Mouse (Mus musculus): ENCODE data around the gene Bend4. TPM values are rescaled to one million over a fixed set of nuclear protein-coding genes. Genes with fewer than 3 reads are reported as not detected.

The Bend4 gene
- polyA plus RNA-seq, 1 experiment from 2014 or later, result 15.9 TPM

- no peak for DNase-seq (ENCODE audit: low spot score)
- Histone ChIP-seq H3K4me3 (replicated peaks; ENCODE audit: low read length) (no peak overlapping the region), H3K4me2 (replicated peaks) (no peak overlapping the region), H3K9me3 (ENCODE audit: control insufficient read depth, low read length) (no peaks in the 10 kb centered on the region), H3K27ac (no peak overlapping the region), H3K4me1 (replicated peaks; ENCODE audit: control insufficient read depth, insufficient read depth, low read length) (no peaks in the 10 kb centered on the region), H3K27me3 (ENCODE audit: control insufficient read depth, insufficient read depth, low read length) (no peaks in the 10 kb centered on the region), H3K9ac (no peak overlapping the region), H3K36me3 (replicated peaks; ENCODE audit: control insufficient read depth, insufficient read depth) (peaks cover 42% of the 10 kb centered on the region)
- no peak for ATAC-seq (ENCODE audit: low FRiP score)
- 81% methylated on average over 12 of the region's 12 CpGs for WGBS
These were observed 27.3 kb downstream of the Bend4 start for GRCm38 (mm10) chr5:67400608-67401480.

- ATAC-seq (ENCODE audit: low FRiP score) (no peak), DNase-seq (ENCODE audit: low spot score) (no peak)
- Histone ChIP-seq H3K9me3 (ENCODE audit: control insufficient read depth, low read length) (no peaks in the 10 kb centered on the region), H3K4me2 (replicated peaks) (no peak overlapping the region), H3K4me1 (replicated peaks; ENCODE audit: control insufficient read depth, insufficient read depth, low read length) (no peaks in the 10 kb centered on the region), H3K27ac (no peak overlapping the region), H3K9ac (no peak overlapping the region), H3K4me3 (replicated peaks; ENCODE audit: low read length) (no peak overlapping the region), H3K27me3 (ENCODE audit: control insufficient read depth, insufficient read depth, low read length) (no peaks in the 10 kb centered on the region), H3K36me3 (replicated peaks; ENCODE audit: control insufficient read depth, insufficient read depth) (peaks cover 40% of the 10 kb centered on the region)
- WGBS, result 80% methylated on average over 28 of the region's 28 CpGs
These were observed 28.1 kb downstream of the Bend4 start for GRCm38 (mm10) chr5:67399876-67400607.

- Histone ChIP-seq H3K9me3 (ENCODE audit: control insufficient read depth, low read length) (no peaks in the 10 kb centered on the region), H3K27me3 (ENCODE audit: control insufficient read depth, insufficient read depth, low read length) (no peaks in the 10 kb centered on the region), H3K4me1 (replicated peaks; ENCODE audit: control insufficient read depth, insufficient read depth, low read length) (no peaks in the 10 kb centered on the region), H3K4me2 (replicated peaks) (no peak overlapping the region), H3K9ac (no peak overlapping the region), H3K36me3 (replicated peaks; ENCODE audit: control insufficient read depth, insufficient read depth) (peaks cover 28% of the 10 kb centered on the region), H3K27ac (no peak overlapping the region), H3K4me3 (replicated peaks; ENCODE audit: low read length) (no peak overlapping the region)
- ATAC-seq (ENCODE audit: low FRiP score) (no peak), DNase-seq (ENCODE audit: low spot score) (no peak)
- WGBS, result 91% methylated on average over 14 of the region's 14 CpGs
These were observed 30.9 kb downstream of the Bend4 start for GRCm38 (mm10) chr5:67397186-67397585.

- DNase-seq (ENCODE audit: low spot score), result no peak
- Histone ChIP-seq H3K4me3 (replicated peaks; ENCODE audit: low read length) (no peak overlapping the region), H3K9ac (no peak overlapping the region), H3K36me3 (replicated peaks; ENCODE audit: control insufficient read depth, insufficient read depth) (peaks cover 28% of the 10 kb centered on the region), H3K4me2 (replicated peaks) (no peak overlapping the region), H3K9me3 (ENCODE audit: control insufficient read depth, low read length) (no peaks in the 10 kb centered on the region), H3K27me3 (ENCODE audit: control insufficient read depth, insufficient read depth, low read length) (no peaks in the 10 kb centered on the region), H3K4me1 (replicated peaks; ENCODE audit: control insufficient read depth, insufficient read depth, low read length) (no peaks in the 10 kb centered on the region), H3K27ac (no peak overlapping the region)
- no peak for ATAC-seq (ENCODE audit: low FRiP score)
- 88% methylated on average over 11 of the region's 11 CpGs for WGBS
These were observed 32.8 kb downstream of the Bend4 start for GRCm38 (mm10) chr5:67395211-67395851.

GRCm38 (mm10) chr5:67393951-67394350 lies 34.2 kb downstream of the Bend4 start:
- no peak overlapping the region for H3K4me3 ChIP-seq (replicated peaks; ENCODE audit: low read length)
- no peak overlapping the region for H3K9ac ChIP-seq
- H3K36me3 ChIP-seq (replicated peaks; ENCODE audit: control insufficient read depth, insufficient read depth), result peaks cover 27% of the 10 kb centered on the region
- H3K27ac ChIP-seq, result no peak overlapping the region
- no peaks in the 10 kb centered on the region for H3K27me3 ChIP-seq (ENCODE audit: control insufficient read depth, insufficient read depth, low read length)
- no peak overlapping the region for H3K4me2 ChIP-seq (replicated peaks)
- WGBS, result 87% methylated on average over 6 of the region's 6 CpGs
- no peaks in the 10 kb centered on the region for H3K9me3 ChIP-seq (ENCODE audit: control insufficient read depth, low read length)
- no peak for DNase-seq (ENCODE audit: low spot score)
- H3K4me1 ChIP-seq (replicated peaks; ENCODE audit: control insufficient read depth, insufficient read depth, low read length), result no peaks in the 10 kb centered on the region
- no peak for ATAC-seq (ENCODE audit: low FRiP score)

GRCm38 (mm10) chr5:67382556-67382955 lies 45.6 kb downstream of the Bend4 start:
- no peak for ATAC-seq (ENCODE audit: low FRiP score)
- Histone ChIP-seq H3K4me2 (replicated peaks) (no peak overlapping the region), H3K36me3 (replicated peaks; ENCODE audit: control insufficient read depth, insufficient read depth) (no peaks in the 10 kb centered on the region), H3K9me3 (ENCODE audit: control insufficient read depth, low read length) (no peaks in the 10 kb centered on the region), H3K4me3 (replicated peaks; ENCODE audit: low read length) (no peak overlapping the region), H3K9ac (no peak overlapping the region), H3K4me1 (replicated peaks; ENCODE audit: control insufficient read depth, insufficient read depth, low read length) (no peaks in the 10 kb centered on the region), H3K27me3 (ENCODE audit: control insufficient read depth, insufficient read depth, low read length) (no peaks in the 10 kb centered on the region), H3K27ac (no peak overlapping the region)
- no peak for DNase-seq (ENCODE audit: low spot score)
- WGBS, result 95% methylated on average over 7 of the region's 7 CpGs

GRCm38 (mm10) chr5:67381690-67382089 lies 46.4 kb downstream of the Bend4 start:
- H3K9ac ChIP-seq, result no peak overlapping the region
- ATAC-seq (ENCODE audit: low FRiP score), result no peak
- H3K36me3 ChIP-seq (replicated peaks; ENCODE audit: control insufficient read depth, insufficient read depth), result no peaks in the 10 kb centered on the region
- no peaks in the 10 kb centered on the region for H3K27me3 ChIP-seq (ENCODE audit: control insufficient read depth, insufficient read depth, low read length)
- no peak for DNase-seq (ENCODE audit: low spot score)
- WGBS, result 41% methylated on average over 2 of the region's 2 CpGs
- H3K27ac ChIP-seq, result no peak overlapping the region
- H3K4me2 ChIP-seq (replicated peaks), result no peak overlapping the region
- no peaks in the 10 kb centered on the region for H3K4me1 ChIP-seq (replicated peaks; ENCODE audit: control insufficient read depth, insufficient read depth, low read length)
- H3K9me3 ChIP-seq (ENCODE audit: control insufficient read depth, low read length), result no peaks in the 10 kb centered on the region
- H3K4me3 ChIP-seq (replicated peaks; ENCODE audit: low read length), result no peak overlapping the region

GRCm38 (mm10) chr5:67377044-67377621 lies 51.0 kb downstream of the Bend4 start:
- 85% methylated on average over 8 of the region's 8 CpGs for WGBS
- Histone ChIP-seq H3K9ac (no peak overlapping the region), H3K9me3 (ENCODE audit: control insufficient read depth, low read length) (no peaks in the 10 kb centered on the region), H3K27me3 (ENCODE audit: control insufficient read depth, insufficient read depth, low read length) (no peaks in the 10 kb centered on the region), H3K4me1 (replicated peaks; ENCODE audit: control insufficient read depth, insufficient read depth, low read length) (no peaks in the 10 kb centered on the region), H3K4me3 (replicated peaks; ENCODE audit: low read length) (no peak overlapping the region), H3K27ac (no peak overlapping the region), H3K36me3 (replicated peaks; ENCODE audit: control insufficient read depth, insufficient read depth) (no peaks in the 10 kb centered on the region), H3K4me2 (replicated peaks) (no peak overlapping the region)
- ATAC-seq (ENCODE audit: low FRiP score) (no peak), DNase-seq (ENCODE audit: low spot score) (no peak)

GRCm38 (mm10) chr5:67362931-67363330 lies 65.2 kb downstream of the Bend4 start:
- ATAC-seq (ENCODE audit: low FRiP score), result no peak
- 84% methylated on average over 2 of the region's 2 CpGs for WGBS
- no peak for DNase-seq (ENCODE audit: low spot score)

More at GRCm38 (mm10) chr5:67362931-67363330, 65.2 kb downstream of the Bend4 start:
- Histone ChIP-seq H3K27me3 (ENCODE audit: control insufficient read depth, insufficient read depth, low read length) (no peaks in the 10 kb centered on the region), H3K4me3 (replicated peaks; ENCODE audit: low read length) (no peak overlapping the region), H3K36me3 (replicated peaks; ENCODE audit: control insufficient read depth, insufficient read depth) (no peaks in the 10 kb centered on the region), H3K4me2 (replicated peaks) (no peak overlapping the region), H3K9ac (no peak overlapping the region), H3K9me3 (ENCODE audit: control insufficient read depth, low read length) (no peaks in the 10 kb centered on the region; the same call in 1 of the 2 replicates), H3K4me1 (replicated peaks; ENCODE audit: control insufficient read depth, insufficient read depth, low read length) (no peaks in the 10 kb centered on the region), H3K27ac (no peak overlapping the region)
